Mouse (Mus musculus) heart, embryonic 11.5 days (tissue): ENCODE measurements at regions not wholly inside any gene's neighbourhood (a gene's known extent, or its start where the extent isn't known, plus 50 kb on each side); places are given as distances from the start of the nearest gene placed in this dataset.

Source experiments
- ATAC-seq: fragments of 200-750 bp; cut with Nextera tagmentation; replicated peaks from 2 replicates; pipeline ENCODE4 v1.8.0; 2017; ENCODE audit warnings: moderate library complexity; ENCODE audit not compliant: insufficient number of reproducible peaks, low FRiP score, low TSS enrichment
- H3K27ac ChIP-seq: fragments of 300-500 bp; sonication (generic); 2 replicates; pipeline ENCODE4 v1.5.1; 2014; ENCODE audit warnings: mild to moderate bottlenecking, low read depth, low read length
- H3K27me3 ChIP-seq: fragments of 300-500 bp; sonication (generic); 2 replicates; pipeline ENCODE4 v1.6.1; 2014; ENCODE audit warnings: mild to moderate bottlenecking, low read length, mixed read lengths; ENCODE audit not compliant: control insufficient read depth, insufficient read depth
- H3K36me3 ChIP-seq: fragments of 300-500 bp; sonication (generic); 2 replicates; pipeline ENCODE4 v1.6.1; 2014; ENCODE audit warnings: mild to moderate bottlenecking, low read length, moderate library complexity, mixed read lengths; ENCODE audit not compliant: control insufficient read depth, insufficient read depth
- H3K4me1 ChIP-seq: fragments of 300-500 bp; sonication (generic); 2 replicates; pipeline ENCODE4 v1.6.1; 2014; ENCODE audit warnings: low read length; ENCODE audit not compliant: control insufficient read depth, insufficient read depth
- H3K4me2 ChIP-seq: fragments of 300-500 bp; sonication (generic); 2 replicates; pipeline ENCODE4 v1.6.1; 2014; ENCODE audit warnings: mild to moderate bottlenecking, moderate library complexity
- H3K4me3 ChIP-seq: fragments of 300-500 bp; sonication (generic); 2 replicates; pipeline ENCODE4 v1.5.1; 2014; ENCODE audit warnings: low read depth, low read length
- H3K9ac ChIP-seq: fragments of 300-500 bp; sonication (generic); 2 replicates; pipeline ENCODE4 v1.6.1; 2014; ENCODE audit warnings: mild to moderate bottlenecking, low read depth, low read length, moderate library complexity
- H3K9me3 ChIP-seq: fragments of 300-500 bp; sonication (generic); replicated peaks from 2 replicates; pipeline ENCODE4 v1.6.1; 2016; ENCODE audit warnings: low read length; ENCODE audit not compliant: control insufficient read depth
- WGBS: fragments of 180-500 bp; shearing (Covaris S2); extraction: QIAGEN DNeasy Blood & Tissue Kit; methylation state at CpG from one replicate; pipeline ENCODE4 v1.1.7; 2014; ENCODE audit not compliant: insufficient replicate concordance; 5-methylcytosine and 5-hydroxymethylcytosine counted together

DNA sequence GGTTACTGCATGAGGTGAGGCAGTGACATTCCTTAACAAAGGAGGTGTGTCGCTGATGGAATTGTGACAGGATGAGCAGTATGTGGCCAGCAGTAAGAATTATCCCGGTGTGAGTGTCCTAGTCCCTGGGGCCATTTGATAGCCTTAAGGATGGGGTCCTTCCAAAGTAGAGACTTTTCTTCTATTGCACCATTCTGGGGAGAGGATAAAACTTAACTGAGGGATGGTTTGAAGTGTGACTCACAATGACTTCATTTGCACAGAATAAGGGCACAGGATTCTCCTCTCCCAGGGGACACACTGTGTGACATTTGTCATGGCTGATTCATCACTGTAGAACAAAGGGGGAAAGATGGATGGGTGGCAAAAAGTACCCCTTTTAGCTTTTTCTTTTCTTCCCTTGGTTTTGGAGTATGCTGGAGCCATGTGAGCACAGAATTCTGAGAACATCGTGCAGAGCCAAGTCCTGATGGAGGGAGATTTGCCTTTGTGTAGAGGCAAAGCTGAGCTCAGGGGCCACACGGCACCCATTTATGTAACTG is 63.6 kb upstream of the Gpr12 start:
- WGBS, result 63% methylated on average over 4 of the region's 4 CpGs
- Histone ChIP-seq H3K9ac (no peak overlapping the region), H3K9me3 (no peaks in the 10 kb centered on the region), H3K4me1 (no peaks in the 10 kb centered on the region), H3K36me3 (no peaks in the 10 kb centered on the region), H3K27me3 (no peaks in the 10 kb centered on the region), H3K4me2 (no peak overlapping the region), H3K4me3 (no peak overlapping the region), H3K27ac (no peak overlapping the region)
- no peak for ATAC-seq

DNA sequence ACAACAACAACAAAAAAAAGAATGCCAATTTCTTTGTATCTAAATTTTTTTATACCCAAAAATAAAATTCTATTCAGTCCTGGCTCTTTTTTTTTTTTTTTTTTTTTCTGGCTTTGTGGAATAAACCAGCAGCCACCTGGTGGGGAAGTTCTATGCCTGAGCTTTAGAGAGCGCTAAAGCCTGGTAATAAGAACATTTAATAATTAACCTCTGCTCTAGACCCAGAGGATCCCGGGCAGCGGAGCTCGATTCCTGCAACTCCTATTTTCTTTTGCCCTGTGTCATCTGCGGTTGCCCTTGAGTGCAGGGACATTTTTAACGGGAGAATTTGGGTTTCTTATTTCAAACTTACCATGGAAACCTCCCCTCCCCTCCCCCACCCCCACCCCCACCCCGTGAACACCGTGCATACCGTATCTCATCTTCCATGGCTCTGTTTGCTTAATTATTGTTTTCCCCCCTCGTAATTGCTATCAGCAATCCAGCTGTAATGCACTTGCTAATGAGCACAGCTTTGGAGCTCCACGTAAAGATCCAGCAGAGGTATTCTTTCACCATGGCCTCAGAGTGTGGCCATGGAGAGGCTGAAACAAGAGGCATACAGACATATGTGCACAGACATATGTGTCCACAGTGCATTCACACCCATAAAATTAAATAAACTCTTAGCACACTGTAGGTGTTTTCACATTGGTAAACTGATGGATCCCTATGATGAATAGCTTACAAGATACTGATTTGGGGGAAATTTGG is 62.8 kb upstream of the Gpr12 start:
- no peak for ATAC-seq
- H3K4me1 ChIP-seq, result no peaks in the 10 kb centered on the region
- no peaks in the 10 kb centered on the region for H3K27me3 ChIP-seq
- H3K27ac ChIP-seq, result no peak overlapping the region
- WGBS, result 64% methylated on average over 11 of the region's 11 CpGs
- no peaks in the 10 kb centered on the region for H3K36me3 ChIP-seq
- no peak overlapping the region for H3K9ac ChIP-seq
- no peak overlapping the region for H3K4me3 ChIP-seq
- no peaks in the 10 kb centered on the region for H3K9me3 ChIP-seq
- no peak overlapping the region for H3K4me2 ChIP-seq

- H3K36me3 ChIP-seq, result no peaks in the 10 kb centered on the region
- H3K9ac ChIP-seq, result no peak overlapping the region
- under 1% methylated on average over 4 of the region's 4 CpGs for WGBS
- no peak overlapping the region for H3K27ac ChIP-seq
- no peaks in the 10 kb centered on the region for H3K4me1 ChIP-seq
- H3K4me2 ChIP-seq, result no peak overlapping the region
- H3K9me3 ChIP-seq, result no peaks in the 10 kb centered on the region
- H3K4me3 ChIP-seq, result no peak overlapping the region
- ATAC-seq, result peak; percentile 65; the same call in 1 of the 2 replicates
- no peaks in the 10 kb centered on the region for H3K27me3 ChIP-seq
These were observed 59.5 kb upstream of the Gpr12 start for GRCm38 (mm10) chr5:146644499-146644898.

DNA sequence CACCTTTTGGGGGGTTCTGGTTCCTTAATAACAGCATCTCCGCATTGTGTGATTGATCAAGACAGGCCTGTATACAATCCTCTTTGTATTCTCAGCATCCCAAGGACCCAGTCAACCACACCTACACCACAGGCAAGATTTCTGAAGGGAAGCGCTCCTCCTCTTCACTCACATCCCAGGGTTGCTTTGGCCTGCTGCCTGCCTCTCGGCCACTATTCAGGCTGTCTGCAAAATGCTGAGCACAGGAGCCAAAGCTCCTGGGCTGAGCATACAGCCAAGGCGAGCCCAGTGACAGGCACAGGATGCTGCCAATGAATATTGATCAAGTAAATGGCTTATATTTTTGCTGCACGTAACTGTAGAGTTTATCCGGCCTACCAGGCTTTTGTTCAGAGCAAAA is 56.9 kb upstream of the Gpr12 start:
- Histone ChIP-seq H3K27ac (no peak overlapping the region), H3K36me3 (no peaks in the 10 kb centered on the region), H3K4me3 (no peak overlapping the region), H3K9me3 (peaks cover 3% of the 10 kb centered on the region; the same call in 1 of the 2 replicates), H3K4me2 (no peak overlapping the region), H3K4me1 (no peaks in the 10 kb centered on the region), H3K9ac (no peak overlapping the region), H3K27me3 (no peaks in the 10 kb centered on the region)
- ATAC-seq, result no peak
- WGBS, result 67% methylated on average over 6 of the region's 6 CpGs

- no peaks in the 10 kb centered on the region for H3K27me3 ChIP-seq
- no peak for ATAC-seq
- H3K27ac ChIP-seq, result no peak overlapping the region
- H3K36me3 ChIP-seq, result no peaks in the 10 kb centered on the region
- no peak overlapping the region for H3K4me2 ChIP-seq
- H3K4me1 ChIP-seq, result no peaks in the 10 kb centered on the region
- 70% methylated on average over 6 of the region's 6 CpGs for WGBS
- H3K4me3 ChIP-seq, result no peak overlapping the region
- H3K9ac ChIP-seq, result no peak overlapping the region
- H3K9me3 ChIP-seq, result peaks cover 3% of the 10 kb centered on the region; the same call in 1 of the 2 replicates
These were observed 51.8 kb upstream of the Gpr12 start for GRCm38 (mm10) chr5:146636859-146637258.
